In genomic region chr13:52399143-52399542, GRCm38 (mm10) we compare ENCODE assay signal across 24 mouse cellular contexts.
DNase-seq lines count a peak whose midpoint lies in the region; ATAC-seq and TF ChIP-seq lines count a peak whose summit lies in the region.
"Had no signal": no experiment of that assay in that cellular context is flagged by ENCODE, and none has a peak within 500 bp of the region (broad histone marks: within the 10 kb centered on the region; RNA-seq: fewer than 3 reads in every experiment).

No protein-coding gene starts in this region.

- no peak overlapping the region for H3K4me3 ChIP-seq in heart, embryonic 10.5 days
- no peak overlapping the region for H3K4me3 ChIP-seq in lung, embryonic 14.5 days (ENCODE audit: low read depth, low read length)
- H3K4me3 ChIP-seq in stomach, embryonic 15.5 days (replicated peaks) = no peak overlapping the region
- no peak overlapping the region for H3K4me3 ChIP-seq in forebrain, postnatal 0 days (ENCODE audit: low read depth, low read length)
- H3K4me3 ChIP-seq: forebrain, embryonic 10.5 days; liver, embryonic 13.5 days had no signal

- H3K9ac ChIP-seq in lung, embryonic 14.5 days = no peak overlapping the region
- H3K9ac ChIP-seq in stomach, embryonic 15.5 days = no peak overlapping the region
- no peak overlapping the region for H3K9ac ChIP-seq in forebrain, postnatal 0 days
- H3K9ac ChIP-seq: liver, embryonic 13.5 days had no signal

- ATAC-seq in lung, embryonic 14.5 days (ENCODE audit: insufficient read depth) = no peak; the same call in 1 of the 2 replicates
- ATAC-seq in stomach, embryonic 15.5 days (ENCODE audit: insufficient read depth, low FRiP score, low read depth) = peak; percentile 53; the same call in 1 of the 2 replicates
- ATAC-seq in forebrain, postnatal 0 days = no peak
- ATAC-seq: forebrain, embryonic 16.5 days; hindbrain, postnatal 0 days; intestine, postnatal 0 days; Patski had no signal

- H3K4me1 ChIP-seq in heart, embryonic 10.5 days = no peaks in the 10 kb centered on the region
- no peaks in the 10 kb centered on the region for H3K4me1 ChIP-seq in lung, embryonic 14.5 days (ENCODE audit: insufficient read depth)
- no peaks in the 10 kb centered on the region for H3K4me1 ChIP-seq in stomach, embryonic 15.5 days
- H3K4me1 ChIP-seq in forebrain, postnatal 0 days (ENCODE audit: insufficient read depth) = no peaks in the 10 kb centered on the region
- H3K4me1 ChIP-seq: liver, embryonic 13.5 days had no signal

- no peaks in the 10 kb centered on the region for H3K27me3 ChIP-seq in heart, embryonic 10.5 days (ENCODE audit: insufficient read depth, poor library complexity, severe bottlenecking)
- H3K27me3 ChIP-seq in lung, embryonic 14.5 days (ENCODE audit: insufficient read depth, low read length) = no peaks in the 10 kb centered on the region
- no peaks in the 10 kb centered on the region for H3K27me3 ChIP-seq in stomach, embryonic 15.5 days (replicated peaks)
- no peaks in the 10 kb centered on the region for H3K27me3 ChIP-seq in forebrain, postnatal 0 days (ENCODE audit: insufficient read depth, low read length)
- H3K27me3 ChIP-seq: liver, embryonic 13.5 days had no signal

- no peak for TF ChIP-seq CTCF in lung, embryonic 14.5 days (IDR thresholded peaks at IDR 0.05; ENCODE audit: low read depth)
- no peak for TF ChIP-seq CTCF in forebrain, postnatal 0 days (IDR thresholded peaks at IDR 0.05; ENCODE audit: low read depth)

- H3K27ac ChIP-seq in heart, embryonic 10.5 days = no peak overlapping the region
- H3K27ac ChIP-seq in lung, embryonic 14.5 days (ENCODE audit: low read depth) = no peak overlapping the region
- no peak overlapping the region for H3K27ac ChIP-seq in stomach, embryonic 15.5 days
- H3K27ac ChIP-seq in forebrain, postnatal 0 days (ENCODE audit: low read depth, low read length) = no peak overlapping the region
- H3K27ac ChIP-seq: forebrain, embryonic 10.5 days; hindbrain, postnatal 0 days; liver, embryonic 13.5 days had no signal

- peak; percentile 24 for DNase-seq in heart, embryonic 10.5 days (ENCODE audit: low spot score)
- no peak for DNase-seq in heart, adult 18-20 months
- peak; percentile 52 for DNase-seq in lung, embryonic 14.5 days
- DNase-seq in lung, postnatal 10 days = no peak
- peak; percentile 14 for DNase-seq in adipocyte (ENCODE audit: low spot score)
- no peak for DNase-seq in layer of hippocampus, postnatal 25 days (ENCODE audit: extremely low spot score in 1 of 2, low spot score in 1 of 2)
- DNase-seq in forebrain, postnatal 0 days = no peak
- DNase-seq: adrenal gland, adult 2 months; cerebellum, adult 11 months; cerebellum, adult 9-11 months; gastrocnemius, postnatal 25 days; liver, embryonic 13.5 days; lung, adult 2 months; right cerebral cortex, postnatal 25 days; spleen, adult 18-20 months; thymus, postnatal 36 days had no signal

- H3K36me3 ChIP-seq in heart, embryonic 10.5 days = no peaks in the 10 kb centered on the region
- no peaks in the 10 kb centered on the region for H3K36me3 ChIP-seq in lung, embryonic 14.5 days (ENCODE audit: insufficient read depth)
- no peaks in the 10 kb centered on the region for H3K36me3 ChIP-seq in stomach, embryonic 15.5 days
- no peaks in the 10 kb centered on the region for H3K36me3 ChIP-seq in forebrain, postnatal 0 days (ENCODE audit: insufficient read depth)
- H3K36me3 ChIP-seq: forebrain, embryonic 10.5 days; liver, embryonic 13.5 days had no signal

- 81% methylated on average over 2 of the region's 2 CpGs for WGBS in heart, embryonic 10.5 days
- 79% methylated on average over 2 of the region's 2 CpGs for WGBS in lung, embryonic 14.5 days
- 68% methylated on average over 2 of the region's 2 CpGs for WGBS in stomach, embryonic 15.5 days
- 70% methylated on average over 2 of the region's 2 CpGs for WGBS in forebrain, postnatal 0 days

- H3K9me3 ChIP-seq in heart, embryonic 10.5 days = no peaks in the 10 kb centered on the region
- H3K9me3 ChIP-seq in lung, embryonic 14.5 days (ENCODE audit: low read depth, low read length) = no peaks in the 10 kb centered on the region
- no peaks in the 10 kb centered on the region for H3K9me3 ChIP-seq in stomach, embryonic 15.5 days
- no peaks in the 10 kb centered on the region for H3K9me3 ChIP-seq in forebrain, postnatal 0 days (ENCODE audit: low read length)
- H3K9me3 ChIP-seq: forebrain, embryonic 10.5 days; liver, embryonic 13.5 days had no signal

- H3K4me2 ChIP-seq in lung, embryonic 14.5 days = no peak overlapping the region
- H3K4me2 ChIP-seq in stomach, embryonic 15.5 days = no peak overlapping the region
- H3K4me2 ChIP-seq in forebrain, postnatal 0 days (ENCODE audit: low read depth) = no peak overlapping the region
- H3K4me2 ChIP-seq: heart, embryonic 11.5 days; liver, embryonic 13.5 days; midbrain, embryonic 11.5 days had no signal

Comparison
In these comparisons a context has a peak if more than half of its experiments do, and no peak if none do; other contexts are left out.
1. DNase-seq: peak in heart, embryonic 10.5 days (single experiment), lung, embryonic 14.5 days (single experiment) and adipocyte (single experiment); none in heart, adult 18-20 months (0 of 2), lung, postnatal 10 days (single experiment), layer of hippocampus, postnatal 25 days (0 of 2) and forebrain, postnatal 0 days (single experiment).